Mouse (Mus musculus): ENCODE measurements at regions not wholly inside any gene's neighbourhood (a gene's known extent, or its start where the extent isn't known, plus 50 kb on each side); places are given as distances from the start of the nearest gene placed in this dataset.
A peak's percentile ranks its signal among the peaks of the same experiment; 100 is the strongest.

GRCm38 (mm10) chr10:83963779-83964643 lies 241.3 kb downstream of the 1500009L16Rik start:
- DNase-seq (ENCODE audit: low spot score): no peak

GRCm38 (mm10) chr10:83964838-83965237 lies 242.2 kb downstream of the 1500009L16Rik start:
- DNase-seq (ENCODE audit: low spot score): no peak

- DNase-seq (ENCODE audit: low spot score): no peak
Measured at GRCm38 (mm10) chr10:83970501-83970900, 247.8 kb downstream of the 1500009L16Rik start.

GRCm38 (mm10) chr10:83974548-83974947 lies 251.9 kb downstream of the 1500009L16Rik start:
- DNase-seq (ENCODE audit: low spot score): no peak

- no peak for DNase-seq (ENCODE audit: low spot score)
Measured at GRCm38 (mm10) chr10:83976548-83976947, 253.9 kb downstream of the 1500009L16Rik start.

DNA sequence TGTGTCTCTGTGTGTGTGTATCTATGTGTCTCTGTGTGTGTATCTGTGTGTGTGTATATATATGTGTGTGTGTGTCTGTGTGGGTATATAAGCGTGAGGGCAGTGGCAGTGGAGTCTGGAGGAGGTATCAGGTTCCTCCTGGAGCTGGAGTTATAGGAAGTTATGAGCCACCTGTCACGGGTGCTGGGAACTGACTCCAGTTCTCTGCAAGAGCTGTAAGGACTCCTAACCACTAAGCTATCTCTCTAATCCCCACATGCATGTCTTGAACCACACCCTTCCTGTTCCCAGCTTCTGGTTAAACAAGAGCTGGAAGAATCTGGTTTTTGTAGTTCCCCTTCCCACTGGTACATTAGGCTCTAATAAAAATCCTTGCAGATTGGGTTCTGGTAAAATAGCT lies 257.3 kb downstream of the 1500009L16Rik start:
- no peak for DNase-seq (ENCODE audit: low spot score)

DNA sequence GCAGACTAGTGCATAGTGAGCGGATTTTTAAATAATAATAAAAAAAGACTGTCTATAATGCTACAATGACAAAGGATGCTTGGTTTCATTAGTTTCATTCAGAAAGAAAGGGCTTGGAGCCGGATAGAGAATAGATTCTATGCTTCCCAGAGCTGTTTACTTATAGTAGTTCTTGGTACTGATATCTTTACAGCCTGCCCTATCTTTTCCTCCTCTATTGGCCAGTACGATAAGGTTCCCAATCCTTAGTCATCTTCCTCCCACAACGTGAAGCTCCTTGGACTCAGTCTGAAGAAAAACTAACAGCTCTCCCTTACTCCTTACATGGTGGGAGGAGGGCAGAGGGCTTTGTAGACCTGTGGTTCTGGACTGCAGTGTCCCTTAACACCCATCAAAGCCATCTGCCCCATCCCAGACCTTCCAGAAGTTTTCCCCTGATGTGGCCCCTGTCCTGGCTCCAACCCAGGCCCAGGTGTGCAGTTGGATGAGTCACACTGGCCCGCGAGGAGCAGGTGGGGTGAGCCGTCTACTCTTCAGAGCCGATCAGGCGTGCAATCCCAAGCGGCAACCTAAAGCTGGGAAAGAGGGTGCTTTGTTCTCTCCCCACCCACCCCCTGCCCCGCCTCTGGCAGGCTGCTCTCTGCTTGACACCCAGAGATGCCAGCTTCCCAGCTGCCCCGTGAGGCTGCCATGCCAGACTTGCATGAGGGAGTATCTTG lies 262.2 kb downstream of the 1500009L16Rik start:
- no peak for DNase-seq (ENCODE audit: low spot score)

GRCm38 (mm10) chr10:83992577-83993305 lies 270.1 kb downstream of the 1500009L16Rik start:
- DNase-seq (ENCODE audit: low spot score): no peak

- DNase-seq (ENCODE audit: low spot score): no peak
Measured at GRCm38 (mm10) chr10:83995026-83995600, 272.4 kb downstream of the 1500009L16Rik start.

GRCm38 (mm10) chr10:83995913-83996312 lies 273.2 kb downstream of the 1500009L16Rik start:
- DNase-seq (ENCODE audit: low spot score): no peak

DNA sequence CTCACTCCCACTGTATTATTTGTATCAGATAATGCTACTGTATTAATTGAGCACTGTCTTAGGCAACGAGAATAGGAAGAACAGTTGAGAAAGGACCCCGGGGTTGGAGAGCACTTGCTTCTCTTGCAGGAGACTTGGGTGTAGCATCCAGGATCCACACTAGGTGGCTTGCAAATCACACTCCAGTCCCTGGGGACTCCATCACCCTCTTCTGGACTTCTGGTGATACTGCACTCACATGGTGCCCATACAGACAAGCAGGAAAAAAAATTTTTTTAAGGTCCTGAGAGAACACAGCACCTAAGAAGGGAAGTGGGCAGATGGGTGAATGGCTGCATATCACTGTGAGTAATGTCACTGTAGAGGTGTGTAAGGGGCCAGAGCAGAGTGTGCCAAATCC lies 273.8 kb downstream of the 1500009L16Rik start:
- DNase-seq (ENCODE audit: low spot score): no peak

DNA sequence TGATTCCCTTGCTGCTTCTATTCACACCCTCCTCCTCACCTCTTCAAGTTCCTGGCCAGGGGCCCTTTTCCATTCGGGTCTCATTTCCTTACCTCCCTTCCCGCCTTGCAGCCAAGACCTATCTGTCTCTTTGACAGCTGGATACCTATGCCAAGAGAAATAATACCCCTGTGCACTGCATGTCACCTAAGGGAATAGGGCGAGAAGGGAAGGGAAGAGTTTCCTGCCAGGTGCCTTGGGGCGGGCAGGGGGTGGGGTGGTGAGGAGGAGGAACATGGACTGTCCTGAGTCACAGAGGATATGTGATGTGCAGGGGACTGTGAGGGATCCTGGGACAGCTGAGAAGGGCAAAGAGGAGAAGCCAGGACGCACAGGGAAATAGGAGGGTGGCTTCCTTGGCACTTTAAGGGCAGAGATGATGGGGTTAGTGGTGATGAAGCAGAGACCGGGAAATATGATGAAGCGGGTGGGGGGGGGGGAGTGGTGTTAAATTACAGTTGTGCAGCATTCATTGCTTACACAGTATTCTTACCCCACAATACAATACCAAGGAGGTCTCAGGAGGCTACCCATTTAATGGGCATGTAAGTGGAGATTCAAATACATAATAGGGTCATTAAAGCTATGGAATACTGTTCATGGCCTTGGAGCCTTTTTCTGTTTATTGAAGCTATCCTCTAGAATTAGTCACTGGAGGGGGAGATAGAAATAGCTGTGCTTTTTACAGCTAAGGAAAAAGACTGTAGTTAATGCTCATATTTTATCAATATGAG lies 278.0 kb downstream of the 1500009L16Rik start:
- no peak for DNase-seq (ENCODE audit: low spot score)

DNA sequence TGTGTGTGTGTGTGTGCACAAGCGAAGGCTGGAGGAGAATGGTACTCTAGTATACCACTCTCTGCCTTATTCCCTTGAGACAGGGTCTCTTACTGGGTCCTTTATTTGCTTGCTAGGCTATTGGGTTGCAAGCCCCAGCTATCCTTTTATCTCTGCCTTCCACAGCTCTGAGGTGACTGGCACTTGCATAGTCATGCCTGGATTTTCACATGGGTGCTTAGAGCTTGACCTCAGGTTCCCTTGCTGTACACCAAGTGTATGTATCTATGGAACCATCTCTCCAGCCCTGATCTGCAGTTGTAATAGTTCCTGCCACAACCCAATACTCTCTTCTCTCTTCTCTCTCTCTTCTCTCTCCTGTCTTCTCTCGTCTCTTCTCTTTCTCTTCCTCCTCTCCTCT lies 280.1 kb downstream of the 1500009L16Rik start:
- no peak for DNase-seq (ENCODE audit: low spot score)

DNA sequence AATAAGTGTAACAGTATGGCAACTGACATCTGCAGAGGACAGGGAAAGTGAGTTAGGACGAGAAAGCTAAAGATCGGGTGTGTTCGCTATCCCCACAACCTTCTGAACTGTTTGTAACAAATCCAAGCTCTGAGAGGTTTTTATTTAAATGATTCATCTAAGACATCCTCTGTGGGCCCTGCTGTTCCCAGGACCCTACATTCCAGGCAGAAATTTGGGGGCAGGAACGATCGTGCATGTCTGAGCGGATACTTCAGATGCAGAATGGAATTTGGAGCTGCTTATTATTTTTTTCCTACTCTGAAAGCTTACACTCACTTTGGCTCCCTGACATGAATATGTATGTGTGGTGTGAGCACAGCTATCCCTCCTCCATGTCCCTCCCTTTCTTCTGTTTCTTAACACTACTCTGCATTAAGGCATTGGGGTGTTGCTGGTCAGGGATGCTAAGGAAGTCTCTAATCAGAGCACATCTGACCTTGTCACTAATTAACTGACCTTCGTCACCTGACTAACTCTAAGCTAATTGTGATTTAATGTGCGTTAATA lies 281.0 kb downstream of the 1500009L16Rik start:
- no peak for DNase-seq (ENCODE audit: low spot score)

DNA sequence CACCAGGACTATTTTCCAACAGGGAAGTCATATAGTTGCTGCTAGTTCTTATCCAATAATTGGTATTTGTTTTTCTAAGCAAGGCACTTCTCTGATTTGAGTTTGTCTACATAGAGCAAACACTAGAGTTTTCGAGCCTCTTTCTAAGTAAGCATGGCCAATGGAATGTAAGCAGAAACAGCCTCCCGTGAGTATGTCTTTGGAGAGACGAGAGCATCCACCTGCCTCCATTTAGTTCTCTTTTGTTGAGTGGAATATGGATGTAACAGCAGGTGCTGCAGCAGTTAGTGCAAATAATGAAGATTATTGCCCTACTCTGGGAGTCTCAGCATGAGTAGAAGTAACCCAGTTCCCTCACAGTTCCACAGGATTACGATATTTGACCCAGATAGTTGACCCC lies 286.3 kb downstream of the 1500009L16Rik start:
- DNase-seq (ENCODE audit: low spot score): no peak

GRCm38 (mm10) chr10:84019381-84019780 lies 296.7 kb downstream of the 1500009L16Rik start:
- DNase-seq (ENCODE audit: low spot score): peak; percentile 2

- DNase-seq (ENCODE audit: low spot score): peak; percentile 12
Measured at GRCm38 (mm10) chr10:84020023-84020620, 297.5 kb downstream of the 1500009L16Rik start.

DNA sequence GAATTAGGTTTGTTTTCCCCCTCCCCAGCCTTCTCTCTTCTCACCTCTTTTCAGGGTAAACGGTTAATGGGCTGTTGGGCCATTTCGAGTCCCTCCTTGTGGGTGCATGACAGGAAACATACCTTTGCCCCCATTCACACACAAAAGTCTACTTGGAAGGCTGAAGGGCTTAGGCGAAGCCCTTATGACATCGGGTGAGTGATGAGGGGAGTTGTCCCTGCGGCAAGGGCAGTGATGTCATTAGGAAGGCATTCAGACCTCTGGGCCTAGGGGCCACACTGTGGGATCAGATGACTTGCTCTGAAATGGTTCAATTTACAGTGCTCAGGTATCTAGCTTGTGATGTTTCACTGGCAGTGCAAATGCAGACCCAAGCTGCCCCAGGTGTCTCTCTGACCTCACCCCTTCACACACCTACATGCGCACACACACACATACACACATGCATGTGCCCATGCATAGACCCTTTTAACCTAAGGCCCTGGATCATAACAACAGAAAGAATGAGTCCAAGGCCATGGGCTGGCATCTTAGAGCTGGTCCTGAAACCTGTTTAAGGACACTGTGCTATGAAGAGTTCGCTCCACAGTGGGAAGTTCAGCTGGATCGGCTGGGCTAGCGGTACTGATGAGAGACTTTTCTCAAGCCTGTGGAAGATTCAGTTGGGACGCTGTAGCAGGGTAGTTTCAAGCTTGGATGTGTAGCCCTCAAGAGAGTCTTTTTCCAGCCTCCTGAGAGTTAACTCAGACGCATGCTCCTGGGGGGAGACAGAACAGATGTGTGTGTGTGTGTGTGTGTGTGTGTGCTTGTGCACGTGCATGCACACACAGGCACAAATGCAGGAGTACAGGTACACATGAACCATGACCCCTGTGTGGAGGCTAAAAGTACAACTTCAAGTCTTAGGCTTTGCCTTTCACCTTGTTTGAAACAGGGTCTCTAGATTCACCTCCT lies 298.8 kb downstream of the 1500009L16Rik start:
- DNase-seq (ENCODE audit: low spot score): no peak

GRCm38 (mm10) chr10:84024294-84024693 lies 301.6 kb downstream of the 1500009L16Rik start:
- no peak for DNase-seq (ENCODE audit: low spot score)
